Mouse (Mus musculus) myocyte (in vitro differentiated cells): ENCODE results near the gene Gnl3.

Experiments
- CEBPB ChIP-seq: IDR thresholded peaks from 2 replicates; pipeline ENCODE4 v1.6.1; 2011; ENCODE audit warnings: mild to moderate bottlenecking, moderate library complexity; ENCODE audit not compliant: poor library complexity, insufficient read depth, severe bottlenecking
- MAX ChIP-seq: IDR thresholded peaks from one replicate; pipeline ENCODE4 v1.6.1; 2011; ENCODE audit warnings: low read depth, mild to moderate bottlenecking, control low read depth
- MYOD1 ChIP-seq, 3 experiments: IDR thresholded peaks; one replicate each; pipeline ENCODE4 v1.6.1; 2011; ENCODE audit warnings: control low read depth in 2 of 3, low read depth in 2 of 3, mild to moderate bottlenecking in 2 of 3, moderate library complexity in 1 of 3; ENCODE audit not compliant: insufficient read length in 2 of 3, control insufficient read depth in 1 of 3
- MYOG ChIP-seq, 3 experiments: IDR thresholded peaks; one replicate each; pipeline ENCODE4 v1.6.1; 2011; ENCODE audit warnings: control low read depth in 2 of 3, low read depth in 2 of 3, mild to moderate bottlenecking in 2 of 3; ENCODE audit not compliant: insufficient read length in 2 of 3, control insufficient read depth in 1 of 3, insufficient read depth in 1 of 3
- POLR2A ChIP-seq: IDR thresholded peaks from one replicate; pipeline ENCODE4 v1.6.1; 2011; ENCODE audit warnings: low read depth, mild to moderate bottlenecking, control low read depth, moderate library complexity; ENCODE audit not compliant: insufficient read length
- POLR2AphosphoS2 ChIP-seq: IDR thresholded peaks from one replicate; pipeline ENCODE4 v1.6.1; 2011; ENCODE audit warnings: low read depth, control low read depth; ENCODE audit not compliant: insufficient read length
- USF1 ChIP-seq: IDR thresholded peaks from one replicate; pipeline ENCODE4 v1.6.1; 2011; ENCODE audit warnings: low read depth, mild to moderate bottlenecking, control low read depth, moderate library complexity

GRCm38 (mm10) chr14:31000816-31001306, 18.1 kb downstream of the Gnl3 start:
- TF ChIP-seq MYOD1 (IDR thresholded peaks at IDR 0.05; ENCODE audit: control insufficient read depth in 1 of 3, insufficient read length in 2 of 3, low read depth in 2 of 3) (no peak), MAX (no peak), POLR2A (no peak), MYOG (IDR thresholded peaks at IDR 0.05; ENCODE audit: control insufficient read depth in 1 of 3, insufficient read depth in 1 of 3, insufficient read length in 2 of 3, low read depth in 2 of 3) (no peak), USF1 (no peak), CEBPB (no peak), POLR2AphosphoS2 (no peak)
